Mouse (Mus musculus) hindbrain, embryonic 12.5 days (tissue): ENCODE data around the gene Ankrd42. TPM values are rescaled to one million over a fixed set of nuclear protein-coding genes. Genes with fewer than 3 reads are reported as not detected.
A peak's percentile ranks its signal among the peaks of the same experiment; 100 is the strongest.

Experiments used
- ATAC-seq: fragments of 200-750 bp; cut with Nextera tagmentation; 2 replicates; pipeline ENCODE4 v1.8.0; 2017; ENCODE audit warnings: moderate TSS enrichment; ENCODE audit not compliant: low FRiP score
- H3K27ac ChIP-seq: fragments of 300-500 bp; sonication (generic); 2 replicates; pipeline ENCODE4 v1.5.1; 2016; ENCODE audit warnings: mild to moderate bottlenecking
- H3K27me3 ChIP-seq: fragments of 300-500 bp; sonication (generic); 2 replicates; pipeline ENCODE4 v1.6.1; 2016; ENCODE audit warnings: mild to moderate bottlenecking
- H3K36me3 ChIP-seq: fragments of 300-500 bp; sonication (generic); 2 replicates; pipeline ENCODE4 v1.6.1; 2016; ENCODE audit warnings: mild to moderate bottlenecking
- H3K4me1 ChIP-seq: fragments of 300-500 bp; sonication (generic); 2 replicates; pipeline ENCODE4 v1.6.1; 2016
- H3K4me2 ChIP-seq: fragments of 300-500 bp; sonication (generic); replicated peaks from 2 replicates; pipeline ENCODE4 v1.6.1; 2016; ENCODE audit warnings: mild to moderate bottlenecking
- H3K4me3 ChIP-seq: fragments of 300-500 bp; sonication (generic); 2 replicates; pipeline ENCODE4 v1.5.1; 2016; ENCODE audit warnings: mild to moderate bottlenecking
- H3K9ac ChIP-seq: fragments of 300-500 bp; sonication (generic); 2 replicates; pipeline ENCODE4 v1.6.1; 2016; ENCODE audit warnings: mild to moderate bottlenecking, moderate library complexity
- H3K9me3 ChIP-seq: fragments of 300-500 bp; sonication (generic); replicated peaks from 2 replicates; pipeline ENCODE4 v1.6.1; 2016; ENCODE audit warnings: mild to moderate bottlenecking
- WGBS: fragments of 180-500 bp; shearing (Covaris S2); methylation state at CpG from one replicate; pipeline ENCODE4 v1.1.7; 2016; 5-methylcytosine and 5-hydroxymethylcytosine counted together
- polyA plus RNA-seq: library from polyadenylated mRNA; unstranded; fragments of >200 nt; fragmentation: Nextera tagmentation; extraction: Ambion mirVana; gene quantifications from 2 replicates; pipeline ENCODE4 v1.2.1, GENCODE M21; 2016

Gene Ankrd42
- polyA plus RNA-seq, 1 experiment from 2014 or later, result 15.7 TPM

DNA sequence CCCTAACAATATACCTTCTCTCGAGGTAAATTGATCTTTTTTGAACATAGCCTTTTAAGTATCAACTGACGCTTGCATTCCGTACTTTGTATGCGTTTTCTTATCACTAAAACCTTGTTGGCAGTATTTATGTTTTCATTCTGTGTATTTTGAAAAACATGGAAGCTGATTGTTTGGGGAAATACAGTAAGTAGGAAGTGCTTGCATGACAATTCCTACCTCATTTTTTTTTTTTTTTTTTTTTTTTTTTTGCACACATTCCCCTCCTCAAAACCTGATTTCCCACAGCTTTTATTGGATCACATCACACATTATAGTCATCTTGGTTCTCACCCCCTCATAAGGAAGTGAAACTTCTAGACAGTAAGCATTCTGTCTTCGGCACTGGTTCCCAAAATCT lies 1.1 kb upstream of the Ankrd42 start:
- WGBS, result 95% methylated on average over 5 of the region's 5 CpGs
- H3K4me2 ChIP-seq, result peak overlapping the region; percentile 87
- H3K4me1 ChIP-seq, result peaks cover 13% of the 10 kb centered on the region
- peak overlapping the region; percentile 64 for H3K4me3 ChIP-seq
- H3K27ac ChIP-seq, result no peak overlapping the region
- H3K27me3 ChIP-seq, result no peaks in the 10 kb centered on the region; the same call in 1 of the 2 replicates
- ATAC-seq, result no peak
- H3K9ac ChIP-seq, result 0 out of 2 replicates have a peak overlapping the region, but pooled peaks have one; percentile 71
- no peaks in the 10 kb centered on the region for H3K9me3 ChIP-seq
- H3K36me3 ChIP-seq, result peaks cover 12% of the 10 kb centered on the region

DNA sequence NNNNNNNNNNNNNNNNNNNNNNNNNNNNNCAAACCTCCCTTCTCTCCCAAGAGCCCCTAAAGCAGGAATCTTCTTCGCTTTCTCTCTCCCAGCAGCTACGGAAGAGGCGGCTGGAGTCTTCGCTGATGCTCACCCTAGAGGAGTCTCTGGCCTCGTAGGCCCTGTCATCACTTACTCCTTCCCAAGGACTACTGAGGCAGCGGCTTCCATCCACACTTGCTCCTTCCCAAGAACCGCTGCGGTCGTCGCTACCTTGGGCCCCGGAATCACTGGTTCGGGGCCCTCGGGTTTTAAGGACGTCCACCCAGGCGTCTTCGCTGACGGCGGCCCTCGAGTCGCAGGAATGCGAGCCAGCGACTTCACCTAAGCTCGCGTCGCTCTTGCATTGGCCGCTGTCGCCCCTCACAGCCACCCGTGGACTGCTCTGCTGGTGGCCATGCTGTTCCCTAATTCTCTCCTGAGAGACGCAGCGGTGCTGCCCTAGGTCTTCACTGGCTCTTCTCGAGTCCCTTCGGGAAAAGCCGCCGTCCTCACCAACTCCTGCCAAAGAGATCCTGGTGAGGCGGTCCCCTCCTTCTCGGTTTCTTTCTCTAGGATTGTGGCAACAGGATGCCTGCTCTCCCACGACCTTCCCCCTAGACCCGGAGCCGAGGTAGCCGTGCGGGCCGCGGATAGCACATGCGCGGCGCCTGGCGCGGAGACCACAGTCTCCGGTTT lies 489 bp downstream of the Ankrd42 start:
- peak overlapping the region; percentile 78 for H3K4me2 ChIP-seq
- peak overlapping the region; percentile 71 for H3K9ac ChIP-seq
- H3K36me3 ChIP-seq, result peaks cover 12% of the 10 kb centered on the region
- peaks cover 13% of the 10 kb centered on the region for H3K4me1 ChIP-seq
- peak; percentile 83 for ATAC-seq
- H3K9me3 ChIP-seq, result no peaks in the 10 kb centered on the region
- 0 out of 2 replicates have a peak overlapping the region, but pooled peaks have one; percentile 24 for H3K27ac ChIP-seq
- H3K4me3 ChIP-seq, result peak overlapping the region; percentile 64
- WGBS, result 1% methylated on average over 49 of the region's 49 CpGs
- no peaks in the 10 kb centered on the region; the same call in 1 of the 2 replicates for H3K27me3 ChIP-seq

DNA sequence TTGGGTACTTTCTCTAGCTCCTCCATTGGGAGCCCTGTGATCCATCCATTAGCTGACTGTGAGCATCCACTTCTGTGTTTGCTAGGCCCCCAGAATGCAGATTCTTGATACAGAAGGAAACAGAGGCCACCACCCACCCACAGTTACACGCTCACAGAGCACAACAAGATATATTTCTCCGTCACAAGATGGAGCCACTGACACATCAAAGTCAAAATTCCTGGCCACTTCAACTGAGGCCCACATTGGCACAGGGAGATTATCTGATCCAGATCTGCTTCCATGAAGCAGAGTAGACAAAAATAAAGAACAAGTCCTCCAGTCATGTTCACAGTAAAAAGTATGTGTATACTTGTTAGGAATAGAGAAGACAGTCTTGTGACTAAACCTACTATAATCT lies 6.8 kb downstream of the Ankrd42 start:
- no peak for ATAC-seq
- no peaks in the 10 kb centered on the region for H3K9me3 ChIP-seq
- no peaks in the 10 kb centered on the region for H3K27me3 ChIP-seq
- H3K4me2 ChIP-seq, result no peak overlapping the region
- no peaks in the 10 kb centered on the region for H3K36me3 ChIP-seq
- H3K27ac ChIP-seq, result no peak overlapping the region
- no peaks in the 10 kb centered on the region for H3K4me1 ChIP-seq
- WGBS, result 47% methylated on average over 2 of the region's 2 CpGs
- H3K4me3 ChIP-seq, result no peak overlapping the region
- H3K9ac ChIP-seq, result no peak overlapping the region

DNA sequence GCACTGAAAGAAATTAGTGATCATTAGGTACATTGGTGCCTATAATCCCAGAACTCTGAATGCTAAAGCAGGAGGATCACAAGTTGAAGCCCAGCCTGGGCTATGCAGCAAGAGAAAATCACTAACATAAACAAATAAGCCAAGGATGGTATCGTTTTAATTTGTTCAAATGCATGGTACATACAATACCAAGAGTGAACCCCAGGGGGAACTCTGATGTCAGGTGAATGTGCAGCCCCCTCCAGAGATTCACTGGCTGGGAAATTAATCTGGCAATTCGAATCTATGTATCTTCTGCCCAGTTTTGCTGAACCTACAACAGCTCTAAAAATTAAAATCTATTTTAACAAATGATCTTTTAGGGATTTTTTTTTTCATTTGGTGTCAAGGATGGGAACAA lies 12.5 kb downstream of the Ankrd42 start:
- H3K27me3 ChIP-seq, result no peaks in the 10 kb centered on the region
- H3K9me3 ChIP-seq, result no peaks in the 10 kb centered on the region
- no peak overlapping the region for H3K4me2 ChIP-seq
- no peaks in the 10 kb centered on the region for H3K36me3 ChIP-seq
- no peak overlapping the region for H3K4me3 ChIP-seq
- no peak for ATAC-seq
- H3K4me1 ChIP-seq, result no peaks in the 10 kb centered on the region
- H3K27ac ChIP-seq, result no peak overlapping the region
- 58% methylated on average over 2 of the region's 2 CpGs for WGBS
- H3K9ac ChIP-seq, result no peak overlapping the region

DNA sequence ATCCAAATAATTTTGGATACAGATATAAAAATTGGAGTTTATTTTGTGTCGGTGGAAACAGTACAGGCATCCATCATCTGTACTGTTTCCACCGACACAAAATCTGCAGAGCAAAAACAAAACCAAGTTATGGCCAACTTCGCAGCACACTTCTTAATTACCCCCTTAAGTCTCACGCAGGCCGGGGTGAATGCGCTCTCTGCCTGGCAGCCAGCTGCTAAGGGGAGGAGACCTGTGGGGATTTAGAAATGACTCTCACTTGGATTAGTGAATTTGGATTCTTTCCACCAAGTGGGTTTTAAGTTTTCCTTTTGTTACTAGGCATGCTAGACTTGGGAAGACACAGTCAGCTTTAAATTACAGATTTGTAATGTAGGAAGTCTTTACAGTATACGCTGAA lies 26.1 kb downstream of the Ankrd42 start:
- 83% methylated on average over 7 of the region's 7 CpGs for WGBS
- 0 out of 2 replicates have a peak, but pooled peaks cover 6% of the 10 kb centered on the region for H3K36me3 ChIP-seq

DNA sequence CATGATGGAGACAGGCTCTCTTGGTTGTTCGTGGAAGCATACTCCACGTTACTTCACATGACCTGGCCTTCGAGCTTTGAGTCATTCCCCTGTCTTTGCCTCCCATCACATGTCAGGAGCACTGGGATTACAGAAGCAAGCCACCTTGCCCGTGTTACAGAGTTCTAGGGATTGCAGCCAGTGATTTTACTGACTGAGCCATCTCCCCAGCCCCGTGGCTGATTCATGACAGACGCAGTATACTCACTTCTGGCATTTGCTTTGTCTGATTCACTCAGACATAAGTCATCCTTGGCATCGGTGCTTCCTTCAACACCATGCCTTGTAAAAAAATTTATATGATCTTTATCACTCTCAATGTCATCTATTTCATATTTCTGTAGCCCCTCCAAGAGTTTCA lies 32.0 kb downstream of the Ankrd42 start:
- WGBS, result 94% methylated on average over 7 of the region's 7 CpGs

More for the DNA sequence above, 26.1 kb downstream of the Ankrd42 start:
- Histone ChIP-seq H3K27ac (no peak overlapping the region), H3K9ac (no peak overlapping the region), H3K9me3 (no peaks in the 10 kb centered on the region), H3K27me3 (no peaks in the 10 kb centered on the region), H3K4me3 (no peak overlapping the region), H3K4me2 (no peak overlapping the region), H3K4me1 (no peaks in the 10 kb centered on the region)
- no peak for ATAC-seq

DNA sequence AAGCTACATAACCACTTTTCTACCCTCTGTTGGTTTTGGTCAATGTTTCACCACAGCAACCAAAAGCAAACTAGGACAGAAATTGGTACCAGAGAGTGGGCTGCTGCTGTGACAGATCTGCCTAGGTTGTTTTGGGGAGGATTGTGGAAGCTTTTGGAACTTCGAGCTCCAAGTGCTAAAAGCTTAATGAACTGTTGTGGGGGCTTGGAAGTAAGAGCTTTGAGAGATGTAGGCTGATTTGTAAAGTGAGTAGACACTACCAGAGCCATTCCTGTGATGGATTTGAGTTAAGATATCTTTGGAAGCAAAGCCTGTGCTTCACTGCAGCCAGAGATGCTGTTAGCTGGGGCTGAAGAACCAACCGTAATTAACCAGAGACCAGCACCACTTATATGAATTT lies 46.1 kb downstream of the Ankrd42 start:
- no peak overlapping the region for H3K27ac ChIP-seq
- H3K4me3 ChIP-seq, result no peak overlapping the region
- no peak overlapping the region for H3K9ac ChIP-seq
- H3K27me3 ChIP-seq, result no peaks in the 10 kb centered on the region
- H3K4me2 ChIP-seq, result no peak overlapping the region
- no peaks in the 10 kb centered on the region for H3K9me3 ChIP-seq
- H3K36me3 ChIP-seq, result no peaks in the 10 kb centered on the region
- ATAC-seq, result no peak
- no peaks in the 10 kb centered on the region for H3K4me1 ChIP-seq
- 94% methylated on average over 2 of the region's 2 CpGs for WGBS

More for the DNA sequence above, 32.0 kb downstream of the Ankrd42 start:
- H3K9ac ChIP-seq, result no peak overlapping the region
- no peaks in the 10 kb centered on the region for H3K4me1 ChIP-seq
- no peaks in the 10 kb centered on the region for H3K27me3 ChIP-seq
- H3K36me3 ChIP-seq, result peaks cover 18% of the 10 kb centered on the region
- ATAC-seq, result no peak
- H3K27ac ChIP-seq, result no peak overlapping the region
- no peak overlapping the region for H3K4me3 ChIP-seq
- H3K4me2 ChIP-seq, result no peak overlapping the region
- no peaks in the 10 kb centered on the region for H3K9me3 ChIP-seq

DNA sequence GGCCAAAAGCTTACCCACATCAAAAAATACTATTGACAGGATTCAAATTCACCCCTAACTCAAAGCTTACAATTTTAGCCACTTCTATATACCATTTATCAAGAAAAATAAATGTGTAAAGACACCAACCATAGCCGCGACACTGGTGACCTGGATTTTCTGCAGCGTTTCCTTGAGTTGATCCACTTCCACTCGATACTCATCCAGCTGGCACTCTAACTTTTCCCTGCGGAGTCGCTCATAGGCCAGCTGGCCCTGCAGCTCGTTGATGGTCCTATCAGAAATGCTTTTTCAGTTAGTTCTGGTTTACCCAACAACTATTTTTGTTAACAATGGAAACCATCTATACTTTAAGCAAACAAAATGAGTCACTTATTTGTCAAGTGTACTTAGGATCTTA lies 47.0 kb downstream of the Ankrd42 start:
- H3K4me3 ChIP-seq, result no peak overlapping the region

DNA sequence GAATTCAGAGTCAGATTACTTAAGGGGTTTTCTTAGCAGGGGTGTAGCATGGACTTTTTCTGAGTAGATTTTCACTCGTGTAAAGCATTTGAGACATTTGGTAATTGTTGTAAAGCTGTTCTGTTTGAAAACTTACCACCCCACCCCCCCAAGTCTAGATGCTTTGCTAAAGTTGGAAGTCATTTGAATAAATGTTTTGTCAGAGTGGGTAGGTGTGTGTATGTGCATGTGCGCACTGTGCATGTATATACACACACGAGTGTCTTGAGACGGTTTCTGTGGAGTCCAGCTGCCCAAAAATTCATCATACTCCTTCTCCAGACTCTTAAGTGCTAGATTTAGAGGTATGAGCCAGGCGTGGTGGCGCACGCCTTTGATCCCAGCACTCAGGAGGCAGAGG lies 53.4 kb downstream of the Ankrd42 start:
- H3K4me1 ChIP-seq, result no peaks in the 10 kb centered on the region
- H3K9me3 ChIP-seq, result no peaks in the 10 kb centered on the region
- H3K36me3 ChIP-seq, result peaks cover 14% of the 10 kb centered on the region
- no peak overlapping the region for H3K4me2 ChIP-seq
- no peaks in the 10 kb centered on the region for H3K27me3 ChIP-seq
- WGBS, result 89% methylated on average over 7 of the region's 7 CpGs
- H3K9ac ChIP-seq, result no peak overlapping the region
- H3K4me3 ChIP-seq, result no peak overlapping the region
- ATAC-seq, result no peak
- no peak overlapping the region for H3K27ac ChIP-seq

More for the DNA sequence above, 47.0 kb downstream of the Ankrd42 start:
- Histone ChIP-seq H3K27me3 (no peaks in the 10 kb centered on the region), H3K36me3 (no peaks in the 10 kb centered on the region), H3K9me3 (no peaks in the 10 kb centered on the region), H3K27ac (no peak overlapping the region), H3K4me2 (no peak overlapping the region), H3K9ac (no peak overlapping the region), H3K4me1 (no peaks in the 10 kb centered on the region)
- WGBS, result 93% methylated on average over 7 of the region's 7 CpGs
- ATAC-seq, result no peak

DNA sequence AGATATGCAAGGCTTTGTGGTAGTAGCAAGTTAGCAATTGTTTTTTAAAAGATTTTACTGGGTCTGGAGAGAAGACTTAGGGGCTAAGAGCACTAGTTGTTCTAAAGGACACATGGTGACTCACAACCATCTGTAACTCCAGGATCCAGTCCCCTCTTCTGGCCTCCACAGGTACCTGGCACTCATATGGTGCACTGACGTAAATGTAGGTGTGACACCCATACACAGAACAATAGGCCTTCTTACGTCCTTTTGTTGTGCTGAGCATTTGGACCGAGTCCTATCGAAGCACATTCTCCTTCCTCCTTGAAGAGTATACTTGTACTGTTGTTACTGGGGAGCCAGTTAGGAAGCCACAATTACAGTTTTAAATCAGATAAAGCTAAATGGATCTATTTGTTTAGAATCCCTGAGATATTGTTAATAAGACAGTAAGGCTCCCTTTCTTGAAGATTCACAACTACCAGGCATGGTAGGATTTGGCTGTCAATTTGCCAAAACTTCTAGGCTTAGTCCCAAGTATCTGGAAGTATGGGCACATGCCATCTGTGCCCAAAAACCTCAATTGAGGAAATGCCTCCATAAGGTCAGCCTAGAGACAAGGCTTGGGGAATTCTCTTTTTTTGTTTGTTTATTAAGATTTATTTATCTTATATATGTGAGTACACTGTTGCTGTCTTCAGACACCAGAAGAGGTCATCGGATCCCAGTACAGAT lies 56.3 kb downstream of the Ankrd42 start:
- Histone ChIP-seq H3K9me3 (no peaks in the 10 kb centered on the region), H3K9ac (no peak overlapping the region), H3K36me3 (peaks cover 21% of the 10 kb centered on the region), H3K27ac (no peak overlapping the region), H3K4me2 (no peak overlapping the region), H3K4me1 (no peaks in the 10 kb centered on the region), H3K4me3 (no peak overlapping the region), H3K27me3 (no peaks in the 10 kb centered on the region)
- no peak for ATAC-seq
- WGBS, result 93% methylated on average over 5 of the region's 5 CpGs

DNA sequence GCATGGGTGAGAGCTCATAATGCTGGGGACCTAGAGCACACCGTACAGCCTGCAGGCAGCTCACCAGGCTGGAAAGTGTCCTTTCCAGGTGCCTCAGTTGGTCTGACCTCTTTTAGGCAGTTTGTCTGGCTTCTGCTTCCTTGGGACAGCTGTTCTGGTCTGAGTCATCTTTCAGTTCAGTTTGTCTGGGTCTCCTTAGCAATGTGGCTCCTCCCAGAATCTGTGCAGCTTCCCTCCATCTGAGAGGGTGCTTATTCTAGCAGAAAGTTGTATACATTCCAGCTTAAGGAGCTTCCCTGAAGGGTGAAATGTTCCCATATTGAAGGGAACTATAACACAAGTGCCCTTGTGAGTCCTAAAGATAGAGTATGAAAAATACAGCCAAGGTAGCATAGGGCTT lies 70.2 kb downstream of the Ankrd42 start:
- H3K4me2 ChIP-seq, result no peak overlapping the region
- peaks cover 5% of the 10 kb centered on the region for H3K4me1 ChIP-seq
- 94% methylated on average over 1 of the region's 1 CpGs for whole genome bisulfite sequencing
- peaks cover 13% of the 10 kb centered on the region for H3K36me3 ChIP-seq
- no peaks in the 10 kb centered on the region for H3K9me3 ChIP-seq
- H3K9ac ChIP-seq, result no peak overlapping the region
- H3K4me3 ChIP-seq, result no peak overlapping the region
- ATAC-seq, result no peak
- no peaks in the 10 kb centered on the region for H3K27me3 ChIP-seq
- H3K27ac ChIP-seq, result no peak overlapping the region

DNA sequence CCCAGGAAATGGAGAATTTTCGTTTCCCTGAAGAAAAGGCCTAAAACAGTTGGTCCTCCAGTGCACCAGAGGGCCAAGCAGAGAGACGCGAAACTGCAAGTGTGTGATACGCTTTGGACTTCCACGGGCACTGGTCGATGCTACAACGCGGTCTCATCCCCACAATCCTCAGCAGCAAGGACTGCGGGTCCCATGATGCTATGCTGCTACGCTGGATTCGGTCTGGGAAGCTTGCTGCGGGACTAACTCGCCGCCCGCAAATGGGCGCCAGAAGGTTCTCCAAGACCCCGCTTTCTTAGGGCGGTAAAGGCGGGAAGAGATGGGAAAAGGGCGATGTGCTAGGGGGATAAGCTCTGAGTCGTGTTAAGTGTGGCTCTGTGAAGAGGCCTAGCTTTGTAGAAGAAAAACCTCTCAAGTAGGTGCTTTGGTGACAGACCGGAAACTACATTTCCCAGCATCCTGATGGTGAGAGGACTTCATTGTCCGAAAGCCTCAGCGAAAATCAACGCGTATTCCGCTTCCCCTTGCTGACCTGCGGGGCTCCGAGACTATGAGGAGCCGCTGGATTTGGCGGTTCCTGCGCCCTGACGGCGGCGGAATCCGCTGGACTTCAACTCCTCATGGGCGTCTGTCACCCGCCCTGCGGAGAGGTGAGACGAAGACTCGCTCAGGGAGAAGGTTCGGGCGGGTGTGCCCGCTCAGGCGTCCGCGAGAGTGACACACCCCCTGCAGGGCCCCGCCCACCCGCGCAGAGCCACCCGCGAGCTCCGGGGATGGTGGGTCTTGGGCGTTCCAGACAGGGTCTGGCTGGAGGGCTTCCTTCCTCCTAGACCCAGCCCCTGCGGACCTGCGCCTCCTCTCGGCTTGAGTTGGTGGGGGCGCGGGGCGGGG lies 75.7 kb downstream of the Ankrd42 start, which contains the start of gene Ccdc90b:
Ccdc90b (plus strand) TSS at position 164 of the 891 bp plus-strand sequence.
- Histone ChIP-seq H3K27me3 (no peaks in the 10 kb centered on the region), H3K4me3 (peak within 1 kb of the TSS; percentile 66), H3K4me1 (peaks cover 7% of the 10 kb centered on the region), H3K27ac (peak within 1 kb of the TSS; percentile 93), H3K36me3 (no peaks in the 10 kb centered on the region), H3K9me3 (no peaks in the 10 kb centered on the region), H3K4me2 (peak within 1 kb of the TSS; percentile 56), H3K9ac (peak within 1 kb of the TSS; percentile 64)
- ATAC-seq, result peak; percentile 99
- under 1% methylated on average over 60 of the region's 60 CpGs for WGBS
